Mouse (Mus musculus): ENCODE measurements around the gene Smim13.
"Not testable (repeated sequence)": the region's sequence is repeated elsewhere in the genome, so short reads cannot be mapped to it uniquely, and the experiment has no call there.

Gene Smim13

GRCm38 (mm10) chr13:41249538-41250317, at the start of gene Smim13:
Gene Smim13 (plus strand): TSS chr13:41249844.
- in situ Hi-C loops (cut with MboI) = no loop called here

- in situ Hi-C loops (cut with MboI) = no loop called here
Observed at GRCm38 (mm10) chr13:41200861-41201260, 48.8 kb upstream of the Smim13 start.

- in situ Hi-C loops (cut with MboI) = no loop called here
Observed at GRCm38 (mm10) chr13:41203289-41203688, 46.4 kb upstream of the Smim13 start.

GRCm38 (mm10) chr13:41203691-41204090, 46.0 kb upstream of the Smim13 start:
- in situ Hi-C loops (cut with MboI) = no loop called here

- in situ Hi-C loops (cut with MboI) = not testable (repeated sequence)
Observed at GRCm38 (mm10) chr13:41205568-41205967, 44.1 kb upstream of the Smim13 start.

GRCm38 (mm10) chr13:41206241-41206640, 43.4 kb upstream of the Smim13 start:
- in situ Hi-C loops (cut with MboI) = no loop called here

GRCm38 (mm10) chr13:41211276-41211675, 38.4 kb upstream of the Smim13 start:
- in situ Hi-C loops (cut with MboI) = no loop called here

- in situ Hi-C loops (cut with MboI) = no loop called here
Observed at GRCm38 (mm10) chr13:41212558-41213322, 36.9 kb upstream of the Smim13 start.

GRCm38 (mm10) chr13:41215669-41216068, 34.0 kb upstream of the Smim13 start:
- in situ Hi-C loops (cut with MboI) = no loop called here

- in situ Hi-C loops (cut with MboI) = no loop called here
Observed at GRCm38 (mm10) chr13:41216236-41216635, 33.4 kb upstream of the Smim13 start.

- in situ Hi-C loops (cut with MboI) = no loop called here
Observed at GRCm38 (mm10) chr13:41219056-41219455, 30.6 kb upstream of the Smim13 start.

- in situ Hi-C loops (cut with MboI) = no loop called here
Observed at GRCm38 (mm10) chr13:41219687-41220303, 29.8 kb upstream of the Smim13 start.

- in situ Hi-C loops (cut with MboI) = no loop called here
Observed at GRCm38 (mm10) chr13:41220304-41220834, 29.3 kb upstream of the Smim13 start, which contains the start of gene Elovl2. Gene Elovl2 (minus strand): TSS chr13:41220405.

GRCm38 (mm10) chr13:41226513-41226912, 23.1 kb upstream of the Smim13 start:
- in situ Hi-C loops (cut with MboI) = no loop called here

- in situ Hi-C loops (cut with MboI) = no loop called here
Observed at GRCm38 (mm10) chr13:41228060-41228459, 21.6 kb upstream of the Smim13 start.

- in situ Hi-C loops (cut with MboI) = no loop called here
Observed at GRCm38 (mm10) chr13:41230256-41230655, 19.4 kb upstream of the Smim13 start.

- in situ Hi-C loops (cut with MboI) = no loop called here
Observed at GRCm38 (mm10) chr13:41231389-41231983, 18.2 kb upstream of the Smim13 start.

- in situ Hi-C loops (cut with MboI) = no loop called here
Observed at GRCm38 (mm10) chr13:41232209-41232608, 17.4 kb upstream of the Smim13 start.

GRCm38 (mm10) chr13:41233241-41233640, 16.4 kb upstream of the Smim13 start:
- in situ Hi-C loops (cut with MboI) = no loop called here

- in situ Hi-C loops (cut with MboI) = no loop called here
Observed at GRCm38 (mm10) chr13:41235181-41235580, 14.5 kb upstream of the Smim13 start.

GRCm38 (mm10) chr13:41235845-41236741, 13.6 kb upstream of the Smim13 start:
- in situ Hi-C loops (cut with MboI) = no loop called here

Data from mature B cell (primary cell).